Comparison of ENCODE assay signal across 9 mouse cellular contexts in the genomic region with DNA sequence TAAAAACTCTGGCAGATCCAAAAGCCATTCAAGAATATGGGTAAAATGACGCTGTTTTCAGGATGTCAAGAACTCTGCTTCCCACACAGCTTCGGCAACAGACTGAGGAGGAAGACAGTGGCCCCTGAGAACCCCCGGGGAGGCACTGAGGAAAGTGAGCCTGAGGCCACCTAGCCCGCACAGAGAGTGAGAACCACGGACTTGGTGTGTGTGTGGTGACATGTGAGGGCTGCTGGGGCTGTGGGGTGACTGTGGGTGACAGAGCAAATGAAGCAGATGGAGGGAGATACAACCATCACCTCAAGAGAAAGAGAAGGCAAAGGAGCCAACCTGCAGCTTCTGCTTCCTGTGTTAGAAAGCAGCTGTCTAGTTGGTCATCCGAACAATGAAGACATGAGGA. TPM values are rescaled to one million over a fixed set of nuclear protein-coding genes. Genes with fewer than 3 reads are reported as not detected.
DNase-seq lines count a peak whose midpoint lies in the region; ATAC-seq lines count a peak whose summit lies in the region.
"Had no signal": no experiment of that assay in that cellular context is flagged by ENCODE, and none has a peak within 500 bp of the region (broad histone marks: within the 10 kb centered on the region; RNA-seq: fewer than 3 reads in every experiment).

No protein-coding gene starts in this region.

- H3K4me1 ChIP-seq in heart, embryonic 10.5 days: peaks cover 15% of the 10 kb centered on the region
- peaks cover 13% of the 10 kb centered on the region for H3K4me1 ChIP-seq in midbrain, embryonic 10.5 days
- H3K4me1 ChIP-seq in midbrain, embryonic 14.5 days (ENCODE audit: control insufficient read depth, insufficient read depth, low read length): peaks cover 7% of the 10 kb centered on the region; the same call in 1 of the 2 replicates
- peaks cover 28% of the 10 kb centered on the region for H3K4me1 ChIP-seq in embryonic facial prominence, embryonic 13.5 days
- H3K4me1 ChIP-seq in midbrain, embryonic 15.5 days: peaks cover 16% of the 10 kb centered on the region

- no peak overlapping the region for H3K4me3 ChIP-seq in heart, embryonic 10.5 days
- H3K4me3 ChIP-seq in midbrain, embryonic 10.5 days: no peak overlapping the region
- H3K4me3 ChIP-seq in midbrain, embryonic 14.5 days (replicated peaks; ENCODE audit: low read depth, low read length): no peak overlapping the region
- H3K4me3 ChIP-seq in embryonic facial prominence, embryonic 13.5 days: no peak overlapping the region
- H3K4me3 ChIP-seq in midbrain, embryonic 15.5 days: no peak overlapping the region

- H3K9ac ChIP-seq in midbrain, embryonic 14.5 days (replicated peaks; ENCODE audit: low read length): no peak overlapping the region
- H3K9ac ChIP-seq in embryonic facial prominence, embryonic 13.5 days: peak overlapping the region; percentile 41
- no peak overlapping the region for H3K9ac ChIP-seq in midbrain, embryonic 15.5 days

- no peaks in the 10 kb centered on the region for H3K9me3 ChIP-seq in heart, embryonic 10.5 days
- H3K9me3 ChIP-seq in midbrain, embryonic 10.5 days (replicated peaks): no peaks in the 10 kb centered on the region
- no peaks in the 10 kb centered on the region for H3K9me3 ChIP-seq in midbrain, embryonic 14.5 days (ENCODE audit: control insufficient read depth, low read length)
- no peaks in the 10 kb centered on the region for H3K9me3 ChIP-seq in embryonic facial prominence, embryonic 13.5 days
- no peaks in the 10 kb centered on the region for H3K9me3 ChIP-seq in midbrain, embryonic 15.5 days

- no peak overlapping the region for H3K4me2 ChIP-seq in midbrain, embryonic 14.5 days (ENCODE audit: low read length)
- H3K4me2 ChIP-seq in embryonic facial prominence, embryonic 13.5 days: peak overlapping the region; percentile 5; the same call in 1 of the 2 replicates
- no peak overlapping the region for H3K4me2 ChIP-seq in midbrain, embryonic 15.5 days

- no peak for ATAC-seq in midbrain, embryonic 14.5 days (ENCODE audit: low FRiP score, low TSS enrichment)
- no peak for ATAC-seq in embryonic facial prominence, embryonic 13.5 days (ENCODE audit: insufficient number of reproducible peaks, insufficient read depth, low FRiP score, low TSS enrichment, low read depth)
- no peak for ATAC-seq in midbrain, embryonic 15.5 days (replicated peaks)
- ATAC-seq in frontal cortex, adult (ENCODE audit: low TSS enrichment): no peak

- no peaks in the 10 kb centered on the region for H3K27me3 ChIP-seq in heart, embryonic 10.5 days (ENCODE audit: insufficient read depth, poor library complexity, severe bottlenecking)
- no peaks in the 10 kb centered on the region for H3K27me3 ChIP-seq in midbrain, embryonic 10.5 days (ENCODE audit: low read depth, poor library complexity, severe bottlenecking)
- H3K27me3 ChIP-seq in midbrain, embryonic 14.5 days (ENCODE audit: control insufficient read depth, insufficient read depth, low read length): no peaks in the 10 kb centered on the region
- no peaks in the 10 kb centered on the region for H3K27me3 ChIP-seq in embryonic facial prominence, embryonic 13.5 days
- H3K27me3 ChIP-seq in midbrain, embryonic 15.5 days (replicated peaks): no peaks in the 10 kb centered on the region

- WGBS in heart, embryonic 10.5 days: 67% methylated on average over 6 of the region's 6 CpGs
- WGBS in midbrain, embryonic 10.5 days: 80% methylated on average over 6 of the region's 6 CpGs
- WGBS in midbrain, embryonic 14.5 days: 71% methylated on average over 6 of the region's 6 CpGs
- WGBS in embryonic facial prominence, embryonic 13.5 days: 38% methylated on average over 6 of the region's 6 CpGs
- WGBS in midbrain, embryonic 15.5 days: 76% methylated on average over 6 of the region's 6 CpGs

- peak overlapping the region; percentile 59; the same call in 1 of the 2 replicates for H3K27ac ChIP-seq in heart, embryonic 10.5 days
- H3K27ac ChIP-seq in midbrain, embryonic 10.5 days (replicated peaks): peak overlapping the region; percentile 49; the same call in 1 of the 2 replicates
- H3K27ac ChIP-seq in midbrain, embryonic 14.5 days (replicated peaks; ENCODE audit: low read depth, low read length): no peak overlapping the region
- peak overlapping the region; percentile 78 for H3K27ac ChIP-seq in embryonic facial prominence, embryonic 13.5 days
- H3K27ac ChIP-seq in midbrain, embryonic 15.5 days: 0 out of 2 replicates have a peak overlapping the region, but pooled peaks have one; percentile 9

- DNase-seq in heart, embryonic 10.5 days (ENCODE audit: low spot score): no peak
- no peak for DNase-seq in heart, adult 9 months (ENCODE audit: low spot score in 2 of 2)
- DNase-seq in midbrain, embryonic 10.5 days (ENCODE audit: low spot score): no peak
- no peak for DNase-seq in midbrain, embryonic 14.5 days
- no peak for DNase-seq in embryo, embryonic 10.5 days (ENCODE audit: low spot score)
- DNase-seq: layer of hippocampus, postnatal 36 days had no signal

- peaks cover 6% of the 10 kb centered on the region; the same call in 1 of the 2 replicates for H3K36me3 ChIP-seq in heart, embryonic 10.5 days
- H3K36me3 ChIP-seq in midbrain, embryonic 10.5 days: peaks cover 6% of the 10 kb centered on the region
- peaks cover 6% of the 10 kb centered on the region; the same call in 1 of the 2 replicates for H3K36me3 ChIP-seq in midbrain, embryonic 14.5 days (ENCODE audit: control insufficient read depth, insufficient read depth, low read length)
- peaks cover 9% of the 10 kb centered on the region; the same call in 1 of the 2 replicates for H3K36me3 ChIP-seq in embryonic facial prominence, embryonic 13.5 days
- H3K36me3 ChIP-seq in midbrain, embryonic 15.5 days (replicated peaks): peaks cover 3% of the 10 kb centered on the region; the same call in 1 of the 2 replicates

RNA-seq across cellular contexts. Expression of gene Ralbp1, which starts 13.5 kb away (rescaled TPM):
- 46.1 and 52.1 TPM in 2 replicates for polyA plus RNA-seq in heart, embryonic 10.5 days (2016; fragmentation: Nextera tagmentation; extraction: Ambion mirVana)
- 49.3 and 51.6 TPM in 2 replicates for polyA plus RNA-seq in midbrain, embryonic 10.5 days (2016; fragmentation: Nextera tagmentation; extraction: Ambion mirVana)
- polyA plus RNA-seq in midbrain, embryonic 14.5 days (2014; fragmentation: Nextera tagmentation; extraction: Ambion mirVana): 38.5 and 54.0 TPM in 2 replicates
- polyA plus RNA-seq in embryonic facial prominence, embryonic 13.5 days (2015; fragmentation: Nextera tagmentation; extraction: Ambion mirVana): 94.1 and 105 TPM in 2 replicates
- polyA plus RNA-seq in midbrain, embryonic 15.5 days (2015; fragmentation: Nextera tagmentation; extraction: Ambion mirVana): 57.6 and 67.4 TPM in 2 replicates
